Mouse (Mus musculus) R1 (cell line): Measurements from ENCODE around the gene Ralgapa2.

Experiments used
- DNase-seq: peaks from one replicate; pipeline ENCODE4 v3.0.0-alpha.2; 2018; ENCODE audit warnings: low read depth, low spot score

Gene Ralgapa2

DNA sequence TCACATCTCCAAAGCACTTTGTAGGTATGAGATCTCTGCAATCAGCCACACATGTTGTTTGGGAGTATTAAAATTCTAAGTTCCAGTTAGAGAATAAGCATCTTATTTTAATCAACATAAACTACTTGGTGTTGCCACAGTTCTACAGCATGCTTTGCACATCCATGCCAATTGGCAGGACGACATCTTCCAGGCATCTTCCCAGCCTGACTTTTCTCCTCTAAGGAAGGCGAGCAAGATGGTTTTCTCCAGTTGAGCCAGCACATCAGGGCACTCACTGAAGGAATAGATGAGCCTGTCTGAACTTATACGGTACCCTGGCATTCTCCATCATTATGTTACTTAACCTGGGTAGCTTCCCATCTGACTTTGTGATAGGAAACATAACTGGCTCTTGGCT is 83.4 kb downstream of the Ralgapa2 start:
- no peak for DNase-seq

DNA sequence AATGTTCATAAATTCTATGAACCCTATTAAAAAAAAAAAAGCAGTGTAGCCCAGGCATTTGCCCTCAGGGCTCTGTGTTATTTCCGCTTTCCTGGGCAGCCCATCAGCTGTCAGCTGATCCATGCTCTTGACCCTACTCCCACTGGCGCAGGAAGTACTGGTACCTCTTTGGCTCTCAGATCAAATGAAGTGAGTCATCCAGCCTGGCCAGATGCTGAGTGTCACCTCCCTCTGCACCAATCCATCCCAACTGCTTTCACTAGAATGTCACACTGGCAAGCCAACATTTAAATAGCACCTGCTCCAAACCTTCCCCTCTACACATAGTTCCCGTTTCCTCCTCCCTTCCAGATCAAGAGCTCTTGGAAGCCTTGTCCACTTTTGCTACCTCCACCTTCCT is 84.8 kb downstream of the Ralgapa2 start:
- DNase-seq: no peak

DNA sequence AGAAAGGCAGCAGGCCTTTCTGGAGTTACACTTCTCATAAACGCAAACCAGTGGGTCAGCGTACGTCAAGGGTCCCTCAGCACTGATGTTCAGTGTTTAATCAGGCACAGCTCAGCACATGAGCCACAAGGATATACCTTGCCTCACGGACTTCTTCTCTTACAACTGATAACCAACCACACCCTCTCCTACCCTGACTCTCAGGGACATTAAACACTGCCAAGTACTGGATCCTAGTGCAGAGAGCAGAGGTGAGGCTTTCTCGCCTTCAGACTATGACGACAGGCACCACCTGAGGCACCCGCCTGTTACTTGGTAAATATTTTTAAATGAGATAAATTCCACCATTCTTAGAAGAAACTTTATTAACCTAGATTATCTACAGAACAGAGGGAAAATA is 85.8 kb downstream of the Ralgapa2 start:
- no peak for DNase-seq

DNA sequence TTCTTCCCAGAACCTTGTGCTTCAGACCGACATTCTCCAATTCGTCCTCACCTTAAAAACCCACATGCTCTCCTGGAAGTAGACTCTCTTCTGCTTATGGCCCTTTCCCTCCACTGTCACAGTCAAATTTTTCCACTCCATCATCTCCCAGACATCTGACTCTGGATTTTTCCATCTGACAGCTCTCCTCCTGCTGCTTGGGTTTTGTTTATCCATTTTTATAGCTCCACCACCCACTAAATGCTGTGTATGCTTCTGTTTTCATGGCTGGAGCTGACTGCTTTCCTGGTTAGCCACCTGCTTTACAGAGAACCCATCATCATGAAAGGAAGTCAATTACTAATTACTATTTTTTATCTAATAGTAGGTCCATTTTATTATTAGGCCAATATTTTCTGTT is 86.9 kb downstream of the Ralgapa2 start:
- no peak for DNase-seq

DNA sequence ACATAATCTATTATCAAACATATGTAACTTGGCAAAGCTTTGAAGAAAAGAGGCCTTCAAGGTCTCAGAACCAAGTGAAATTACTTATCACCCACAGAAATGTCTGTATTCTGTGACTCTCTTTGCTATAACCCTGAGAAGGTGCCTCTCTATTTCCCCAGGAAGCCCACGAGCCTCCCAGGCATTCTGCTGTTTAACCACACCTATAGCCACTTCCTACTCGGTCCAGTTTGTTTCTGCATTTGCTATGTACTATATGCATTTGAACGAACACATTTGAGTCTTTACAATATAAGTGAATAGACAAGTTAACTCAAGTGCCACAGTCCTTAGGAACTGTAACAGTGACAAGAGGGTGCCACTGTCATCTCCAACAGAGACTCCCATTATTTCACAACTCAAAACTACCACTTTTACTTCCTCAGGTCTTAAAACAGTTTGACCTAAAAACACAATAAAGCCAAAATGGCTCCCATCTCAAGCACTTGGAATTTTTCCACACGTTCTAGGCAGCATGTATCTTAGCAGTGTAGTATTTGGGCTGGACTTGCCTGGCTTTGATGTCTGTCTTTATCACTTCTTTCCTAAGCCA is 88.3 kb downstream of the Ralgapa2 start:
- no peak for DNase-seq

DNA sequence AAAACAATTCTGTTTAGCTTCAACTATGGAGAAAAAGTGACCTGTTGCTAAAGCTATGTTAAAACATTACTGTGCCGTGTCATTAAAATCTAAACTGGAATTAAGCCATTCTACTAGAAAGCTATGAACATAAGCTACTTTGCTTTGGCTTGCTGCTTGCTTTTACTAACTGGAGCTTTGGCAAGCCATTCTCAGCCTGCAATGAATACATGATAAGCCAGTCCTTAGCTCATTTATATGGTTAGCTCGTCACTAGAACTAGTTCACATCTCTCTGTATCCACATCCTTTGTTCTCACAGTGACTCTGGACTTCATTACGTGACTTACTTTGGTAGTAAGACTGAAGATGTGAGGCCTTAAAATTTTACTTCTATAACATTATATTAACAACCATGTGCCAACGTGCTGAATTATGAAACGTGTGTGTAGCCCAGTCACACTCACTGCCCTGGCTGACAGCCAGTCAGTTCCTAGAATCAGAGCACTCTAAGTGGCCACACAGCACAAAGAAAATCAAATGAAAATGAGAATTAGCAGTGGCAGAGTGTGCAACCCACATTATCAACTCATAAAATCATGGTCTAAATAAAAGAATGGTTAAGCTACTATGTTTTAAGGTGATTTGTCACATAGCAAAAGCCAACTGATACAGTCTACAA is 89.0 kb downstream of the Ralgapa2 start:
- no peak for DNase-seq

DNA sequence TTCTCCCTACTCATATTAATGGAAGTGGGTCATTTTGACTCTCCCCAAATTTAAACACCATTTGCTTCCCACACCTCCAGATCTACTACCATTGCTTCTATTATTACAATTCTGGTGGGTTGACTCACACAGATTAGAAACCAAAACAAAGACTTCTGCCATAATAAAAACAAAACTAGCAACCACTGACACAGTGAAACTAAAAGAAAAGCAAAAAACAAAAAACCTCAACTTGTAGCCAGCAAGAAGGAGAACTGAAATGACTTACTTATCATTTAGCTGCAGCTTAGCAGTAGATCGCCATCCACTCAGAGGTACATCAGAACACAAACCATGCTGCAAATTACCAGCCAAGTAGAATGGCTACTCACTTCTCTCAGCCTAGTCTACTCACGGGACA is 95.9 kb downstream of the Ralgapa2 start:
- DNase-seq: no peak

DNA sequence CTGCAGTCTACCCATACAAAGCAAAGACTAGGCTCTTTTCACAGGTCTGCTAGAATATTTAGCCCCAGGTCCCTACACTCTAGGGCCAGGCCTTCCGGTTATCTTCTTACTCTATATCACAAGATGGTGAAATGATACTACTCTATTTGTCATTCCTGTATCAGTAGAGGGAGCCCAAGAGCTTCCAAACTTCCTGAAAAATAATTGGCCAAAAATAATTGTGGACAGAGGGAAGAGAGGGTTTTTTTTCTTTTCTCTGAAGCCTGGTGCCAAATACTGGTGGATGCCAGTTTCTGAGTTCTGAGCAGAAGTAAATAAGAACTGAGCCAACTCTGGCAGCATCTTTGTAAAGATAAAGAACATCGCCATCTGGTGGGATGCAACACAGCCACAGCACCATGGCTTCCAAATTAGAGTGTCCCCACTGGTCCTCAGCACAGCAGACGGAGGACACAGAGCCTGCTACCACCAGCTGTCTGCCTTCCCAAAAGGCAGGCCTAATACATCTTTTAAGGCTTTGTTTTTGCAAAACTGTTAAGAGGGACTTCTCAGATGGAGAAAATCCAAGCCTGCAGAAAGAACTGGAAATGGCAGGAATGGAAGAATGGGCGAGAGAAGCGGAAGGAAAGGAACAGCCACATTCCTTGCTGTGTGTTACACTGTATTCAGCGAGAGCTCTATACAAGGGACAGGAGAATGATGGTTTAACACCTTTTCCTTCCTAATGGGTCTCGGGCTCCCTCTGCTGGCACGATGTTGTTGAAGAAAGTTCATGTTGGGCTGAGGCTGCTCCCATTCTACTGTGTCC is 97.5 kb downstream of the Ralgapa2 start:
- DNase-seq: peak; percentile 68

DNA sequence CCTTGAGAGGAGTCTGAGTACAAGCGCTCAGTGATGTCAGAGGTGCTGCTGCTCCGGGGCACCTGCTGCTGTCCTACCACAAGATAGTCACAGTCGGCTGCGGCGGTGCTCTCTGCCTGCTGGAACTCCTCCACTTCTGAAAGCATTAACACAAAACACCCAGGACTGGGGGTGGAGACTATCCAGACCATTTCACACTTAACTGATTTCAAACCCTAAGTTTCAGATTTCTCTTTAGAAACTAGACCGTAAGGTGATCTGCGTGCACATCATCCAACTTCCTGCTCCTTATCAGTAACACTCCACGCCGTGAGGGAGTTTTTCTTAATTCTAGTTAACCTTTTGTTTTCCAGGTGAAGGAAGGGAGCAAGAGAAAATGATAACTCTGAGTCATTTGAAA is 99.4 kb downstream of the Ralgapa2 start:
- DNase-seq: no peak

DNA sequence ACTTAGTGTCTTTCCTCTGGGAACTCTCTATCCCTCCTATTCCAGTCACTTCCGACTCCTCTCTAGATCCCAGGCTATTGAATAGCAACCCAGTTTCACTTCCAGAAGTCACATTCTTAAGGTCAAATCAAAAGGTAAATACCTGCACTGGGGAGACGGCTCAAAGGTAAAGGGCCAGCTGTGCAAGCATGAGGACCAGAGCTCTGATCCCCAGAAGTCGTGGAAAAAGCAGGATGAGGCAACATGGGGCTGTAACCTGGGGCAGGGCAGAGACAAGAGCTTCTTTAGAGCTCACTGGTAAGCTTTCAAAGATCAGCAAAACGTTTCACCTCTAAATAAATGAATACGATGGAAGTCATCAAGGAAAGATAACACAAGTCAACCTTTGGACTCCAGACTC is 100.2 kb downstream of the Ralgapa2 start:
- DNase-seq: no peak

DNA sequence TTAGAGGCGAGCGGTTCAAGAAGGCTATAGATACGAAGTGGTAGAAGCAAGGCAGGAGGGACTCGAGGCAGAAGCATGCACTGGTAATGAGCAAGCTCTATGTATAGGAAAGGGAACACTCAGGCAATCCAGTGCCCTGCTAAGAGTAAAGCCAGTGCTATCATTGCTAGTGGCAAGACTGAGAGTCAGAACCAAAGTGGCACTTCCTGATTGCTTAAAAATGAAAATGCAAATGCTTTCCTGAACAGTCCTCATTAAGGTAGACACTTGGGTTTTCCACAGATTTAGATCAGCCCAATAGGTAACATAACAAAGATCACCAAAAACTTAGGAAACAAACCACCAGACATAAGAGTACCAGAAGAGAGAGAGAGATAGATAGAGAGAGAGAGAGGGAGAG is 105.1 kb downstream of the Ralgapa2 start:
- DNase-seq: no peak

DNA sequence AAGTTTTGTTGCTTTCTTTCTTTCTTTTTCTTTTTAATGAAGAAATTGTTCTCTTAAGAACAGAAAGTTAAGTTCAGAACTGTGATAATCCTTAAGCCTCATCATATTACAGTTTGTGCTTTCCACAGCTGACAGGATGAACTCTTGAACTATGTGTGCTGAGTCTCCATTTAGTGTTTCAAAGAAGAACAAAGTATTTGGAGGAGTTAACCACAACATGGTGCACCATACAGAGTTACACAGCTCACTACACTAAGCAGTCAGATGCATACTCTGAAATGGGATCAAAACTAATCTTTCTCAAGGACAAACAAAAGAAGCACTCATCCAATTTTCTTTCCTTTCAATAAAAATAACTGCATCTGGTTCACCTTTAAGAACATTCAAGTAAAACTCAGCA is 110.6 kb downstream of the Ralgapa2 start:
- DNase-seq: no peak

DNA sequence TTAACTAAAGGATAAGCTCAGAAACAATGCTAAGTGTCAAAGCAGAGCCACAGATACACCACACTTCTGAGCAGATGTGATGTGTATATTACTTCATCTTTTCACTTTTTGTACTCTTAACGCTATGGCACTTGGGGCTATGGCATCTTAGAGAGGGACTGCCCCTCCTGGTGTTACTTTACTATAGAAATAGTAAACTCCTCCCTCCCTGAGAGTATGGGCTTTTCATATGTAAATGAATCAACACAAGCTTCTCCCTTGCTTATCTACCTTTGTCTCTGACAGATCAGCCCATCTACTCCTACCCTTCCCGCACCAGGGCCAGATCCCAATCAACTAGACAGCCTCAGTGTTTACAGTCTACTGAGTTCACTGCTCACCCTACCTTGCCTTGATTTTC is 111.4 kb downstream of the Ralgapa2 start:
- DNase-seq: peak; percentile 81

DNA sequence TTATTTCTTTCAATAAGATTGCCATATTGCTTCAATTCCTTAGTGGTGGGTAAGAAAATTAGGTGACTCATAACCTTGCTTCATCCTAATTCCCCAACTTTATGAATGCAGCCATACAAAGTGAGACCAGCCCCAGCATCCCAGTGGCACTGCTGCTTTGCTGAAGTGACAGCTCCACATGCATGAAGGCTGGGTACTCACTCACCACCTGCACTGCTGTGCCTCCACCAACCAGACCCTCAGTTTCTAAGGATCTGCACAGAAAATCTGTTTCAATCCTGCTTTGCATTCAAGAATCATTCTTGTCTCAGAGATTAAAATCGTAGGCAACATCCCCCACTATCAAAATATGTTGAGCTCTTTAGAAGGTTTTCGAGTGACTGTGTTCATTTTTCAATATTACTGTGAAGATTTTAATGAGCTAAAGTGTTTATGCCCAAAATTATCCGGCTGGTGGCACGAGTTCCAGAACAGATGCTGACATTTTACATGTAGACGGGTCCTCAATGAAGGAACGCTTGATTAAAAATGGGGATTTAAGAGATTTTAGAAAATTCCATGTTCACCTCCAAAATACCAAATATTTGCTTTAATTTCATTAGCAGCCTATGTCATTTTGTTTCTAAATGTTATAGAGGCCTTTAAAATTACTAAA is 113.8 kb downstream of the Ralgapa2 start:
- no peak for DNase-seq

DNA sequence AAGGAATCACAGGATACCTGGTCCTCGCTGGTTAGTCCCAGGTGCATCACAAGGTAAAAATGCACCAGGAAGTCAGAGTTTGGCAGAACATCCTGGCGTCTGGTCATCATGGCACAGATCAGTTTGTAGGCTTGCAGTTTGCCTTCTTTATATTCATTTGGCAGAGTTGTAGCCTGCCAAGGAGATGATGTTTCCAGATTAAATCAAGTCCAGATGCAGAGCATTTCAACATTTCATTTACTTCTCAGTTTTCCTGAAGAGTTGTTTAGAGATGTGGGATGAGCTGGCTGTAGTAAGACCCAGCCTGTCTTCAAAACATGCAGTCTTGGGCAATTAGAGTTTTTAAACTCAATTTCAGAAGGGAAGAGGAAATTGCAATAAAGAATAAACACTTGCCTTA is 124.9 kb downstream of the Ralgapa2 start:
- no peak for DNase-seq

DNA sequence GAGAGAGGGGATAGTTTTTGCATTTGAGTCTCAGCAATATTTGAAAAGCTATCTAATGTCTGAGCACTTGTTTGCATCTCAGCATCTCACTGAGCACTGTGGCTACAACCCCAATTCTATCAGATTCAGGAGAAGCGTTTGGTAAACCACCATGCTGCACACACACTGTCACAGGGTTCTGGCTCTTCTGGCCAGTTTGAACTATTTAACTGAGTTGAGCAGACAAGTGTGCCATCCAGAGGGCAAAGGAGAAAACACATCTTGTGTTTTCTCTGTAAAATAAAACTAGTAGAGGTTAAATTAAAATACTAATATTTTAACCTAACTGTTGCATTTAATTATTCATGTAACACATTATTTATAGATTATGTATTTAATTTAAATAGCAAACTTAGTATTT is 127.6 kb downstream of the Ralgapa2 start:
- DNase-seq: peak; percentile 22

DNA sequence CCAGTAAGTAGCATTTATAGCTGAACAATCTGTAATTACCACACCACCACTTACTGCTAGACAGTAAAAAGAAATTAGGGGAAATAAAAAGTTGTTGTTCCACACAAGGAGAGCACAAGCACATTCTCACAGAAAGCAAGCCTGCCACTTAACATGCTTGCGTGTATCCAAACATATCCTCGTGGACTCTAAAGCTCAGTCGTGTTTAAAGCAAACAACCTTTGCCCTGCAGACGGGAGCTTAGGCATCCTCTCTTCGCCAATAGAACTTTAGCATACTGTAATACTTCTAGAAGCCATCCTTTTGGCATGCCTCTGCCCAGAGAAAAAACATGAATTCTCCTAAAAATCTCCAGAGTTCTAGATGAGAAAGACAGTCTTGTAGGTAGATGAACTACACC is 135.9 kb downstream of the Ralgapa2 start:
- no peak for DNase-seq

DNA sequence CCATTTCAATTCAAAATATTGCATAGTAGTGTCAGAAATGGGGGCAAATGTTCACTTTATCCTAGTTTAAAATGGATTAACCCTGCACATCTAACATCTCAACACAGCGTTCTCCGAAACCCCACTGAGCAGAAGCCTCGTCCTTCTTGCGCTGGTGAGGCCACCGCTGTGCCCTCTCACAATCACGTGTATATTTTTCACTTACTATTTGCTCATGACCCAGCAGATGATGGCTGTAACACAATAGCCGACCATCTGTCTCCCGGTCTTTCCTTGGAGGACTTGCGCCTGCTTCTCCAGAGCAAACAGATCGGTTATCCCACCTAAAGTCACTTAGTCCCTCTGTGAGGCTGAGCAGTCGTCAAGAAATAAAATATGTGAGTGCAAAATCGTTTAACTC is 146.0 kb downstream of the Ralgapa2 start:
- no peak for DNase-seq

DNA sequence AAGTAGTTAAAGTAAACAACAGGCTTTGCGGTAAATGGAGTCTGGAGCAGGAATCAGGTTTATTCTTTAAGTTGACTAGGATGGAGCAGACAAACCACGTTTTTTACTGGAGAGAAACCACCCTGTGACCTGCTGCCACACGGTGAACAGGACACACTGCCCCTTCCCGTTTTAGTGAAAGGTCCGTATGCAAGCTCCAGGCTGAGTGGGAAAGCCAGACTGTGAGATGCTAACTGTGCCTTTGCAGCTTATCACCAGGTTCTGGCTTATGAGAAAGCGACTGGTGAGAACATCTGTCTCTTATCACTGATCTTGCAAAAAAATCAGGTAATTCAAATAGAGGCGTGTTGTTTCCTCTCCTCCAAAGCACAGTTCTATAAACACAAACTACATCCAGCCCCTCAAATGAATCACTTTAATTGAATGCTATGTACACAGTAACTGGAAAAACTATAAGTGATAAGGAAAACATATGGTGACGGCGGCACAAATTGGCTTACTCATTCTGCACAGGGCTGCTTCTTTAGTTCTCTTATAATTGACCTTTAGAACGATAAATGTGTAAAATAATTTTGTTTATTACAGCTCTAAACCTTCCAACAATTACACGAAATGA is 146.7 kb downstream of the Ralgapa2 start:
- no peak for DNase-seq

DNA sequence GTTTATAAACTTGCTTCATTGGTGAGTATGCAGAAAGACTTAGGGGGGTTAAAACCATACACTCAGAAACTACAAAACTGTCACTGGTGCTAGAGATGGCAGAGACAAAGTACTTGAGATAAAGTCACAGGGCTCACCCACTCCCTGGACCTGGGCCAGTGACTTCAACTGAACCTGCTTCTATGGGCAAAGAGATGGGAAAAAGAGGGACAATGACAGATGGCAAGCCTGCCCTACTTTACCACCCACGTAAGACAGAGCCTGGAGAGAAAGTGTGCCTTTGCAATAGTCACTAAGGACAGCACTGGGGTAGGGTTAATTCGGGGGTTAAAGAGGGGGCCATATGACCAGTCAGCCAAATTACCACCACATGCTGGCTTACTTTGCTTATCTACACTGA is 148.7 kb downstream of the Ralgapa2 start:
- no peak for DNase-seq

DNA sequence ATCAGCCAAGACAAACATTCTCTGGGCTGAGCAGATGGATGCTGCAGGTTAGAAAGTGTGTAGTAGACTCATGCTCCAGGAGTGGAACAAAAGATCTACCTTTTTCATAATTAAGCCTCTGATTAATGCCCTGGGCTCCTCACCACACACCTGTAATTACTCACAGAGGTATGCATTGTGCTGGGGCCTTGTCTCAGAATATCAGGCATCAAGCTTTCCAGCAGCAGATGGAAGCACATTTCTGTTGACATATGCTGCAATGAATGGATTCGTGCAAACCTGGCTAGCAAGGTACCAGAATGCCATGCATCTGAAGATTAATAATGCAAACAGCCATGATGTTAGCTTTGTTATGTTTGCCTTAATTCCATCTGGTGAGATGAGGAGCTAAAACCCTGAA is 149.2 kb downstream of the Ralgapa2 start:
- DNase-seq: no peak

DNA sequence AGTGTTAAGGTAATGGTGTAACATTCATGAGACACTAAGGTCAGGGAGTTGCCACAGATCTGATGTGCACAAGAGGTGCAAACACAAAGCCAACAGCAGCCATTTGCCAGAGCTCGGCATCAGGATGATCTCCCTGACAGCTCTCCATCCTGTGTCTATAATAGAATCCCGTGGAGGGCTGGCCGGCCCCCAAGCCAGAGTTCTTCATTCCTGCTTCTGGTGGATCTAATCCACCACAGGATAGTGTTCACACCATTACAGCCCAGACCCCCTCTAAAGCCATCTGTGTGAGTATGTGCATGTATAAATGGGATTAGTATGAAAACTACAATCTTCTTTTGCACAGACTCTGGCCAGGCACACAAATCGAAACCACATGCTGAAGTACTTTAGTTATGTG is 150.2 kb downstream of the Ralgapa2 start:
- no peak for DNase-seq
